8 mouse cellular contexts compared by ENCODE assay signal in genomic region chr11:107853088-107853487, GRCm38 (mm10). TPM values are rescaled to one million over a fixed set of nuclear protein-coding genes. Genes with fewer than 3 reads are reported as not detected.
A peak's percentile ranks its signal among the peaks of the same experiment; 100 is the strongest.
DNase-seq lines count a peak whose midpoint lies in the region; ATAC-seq and TF ChIP-seq lines count a peak whose summit lies in the region.

No protein-coding gene starts in this region.

- H3K4me1 ChIP-seq in embryonic facial prominence, embryonic 14.5 days (ENCODE audit: control insufficient read depth, insufficient read depth, low read length), result no peaks in the 10 kb centered on the region

- no peaks in the 10 kb centered on the region for H3K36me3 ChIP-seq in embryonic facial prominence, embryonic 14.5 days (ENCODE audit: control insufficient read depth, insufficient read depth, low read length)

- H3K9me3 ChIP-seq in embryonic facial prominence, embryonic 14.5 days (ENCODE audit: control insufficient read depth, low read length), result no peaks in the 10 kb centered on the region

- H3K4me2 ChIP-seq in embryonic facial prominence, embryonic 14.5 days (ENCODE audit: low read depth, low read length), result no peak overlapping the region

- H3K4me3 ChIP-seq in embryonic facial prominence, embryonic 14.5 days (ENCODE audit: low read depth, low read length), result no peak overlapping the region
- H3K4me3 ChIP-seq in layer of hippocampus, adult 2 months, result no peak overlapping the region

- peak; percentile 93 for TF ChIP-seq CTCF in layer of hippocampus, adult 2 months (conservative IDR thresholded peaks at IDR 0.05)

- no peak overlapping the region for H3K27ac ChIP-seq in embryonic facial prominence, embryonic 14.5 days (replicated peaks; ENCODE audit: low read depth, low read length)
- no peak overlapping the region for H3K27ac ChIP-seq in layer of hippocampus, adult 2 months

- ATAC-seq in embryonic facial prominence, embryonic 14.5 days (ENCODE audit: low read depth), result no peak

- 39% methylated on average over 1 of the region's 1 CpGs for WGBS in embryonic facial prominence, embryonic 14.5 days

- H3K27me3 ChIP-seq in embryonic facial prominence, embryonic 14.5 days (replicated peaks; ENCODE audit: control insufficient read depth, insufficient read depth, low read length), result 0 out of 2 replicates have a peak, but pooled peaks cover 4% of the 10 kb centered on the region

- no peak overlapping the region for H3K9ac ChIP-seq in embryonic facial prominence, embryonic 14.5 days (ENCODE audit: low read depth, low read length)

- peak; percentile 49 for DNase-seq in gastrocnemius, adult 18-20 months (ENCODE audit: low spot score)
- no peak for DNase-seq in gastrocnemius, postnatal 25 days
- DNase-seq in A20 (ENCODE audit: low read depth, low spot score), result peak; percentile 48
- peak; percentile 73 for DNase-seq in adrenal gland, postnatal 14 days
- DNase-seq in embryonic facial prominence, embryonic 14.5 days (ENCODE audit: low spot score), result peak; percentile 47
- DNase-seq in layer of hippocampus, adult 2 months (ENCODE audit: low spot score in 2 of 2), result peak; percentile 58 to 78
- DNase-seq in lung, postnatal 36 days, result peak; percentile 69
- DNase-seq in thymus, postnatal 0 days (ENCODE audit: low spot score), result peak; percentile 53

RNA-seq across cellular contexts. Expression of gene Cacng4, which starts 58.7 kb away (rescaled TPM):
- total RNA-seq in gastrocnemius, adult 18-20 months (2021), result not detected
- under 1 TPM in 1 of 2 experiments, not detected in 1; 0.08 TPM for total RNA-seq in gastrocnemius, postnatal 25 days (2021)
- 2.2 and 2.7 TPM in 2 replicates for total RNA-seq in adrenal gland, postnatal 14 days (2021)
- 4.8 and 4.9 TPM in 2 replicates for polyA plus RNA-seq in embryonic facial prominence, embryonic 14.5 days (2014; fragmentation: Nextera tagmentation; extraction: Ambion mirVana)
- 10 to 100 TPM; 23.7 TPM for total RNA-seq in layer of hippocampus, adult 2 months (2021)
- polyA plus RNA-seq in thymus, postnatal 0 days (2015; fragmentation: Nextera tagmentation; extraction: Ambion mirVana), result 0.50 and 0.60 TPM in 2 replicates
